Mouse (Mus musculus): ENCODE data around the gene Meiob. TPM values are rescaled to one million over a fixed set of nuclear protein-coding genes. Genes with fewer than 3 reads are reported as not detected.

Meiob gene
- total RNA-seq (2015; ENCODE audit: low replicate concordance): not detected in 2 replicates
- not detected in 2 replicates for total RNA-seq (2017; ENCODE audit: low replicate concordance)

DNA sequence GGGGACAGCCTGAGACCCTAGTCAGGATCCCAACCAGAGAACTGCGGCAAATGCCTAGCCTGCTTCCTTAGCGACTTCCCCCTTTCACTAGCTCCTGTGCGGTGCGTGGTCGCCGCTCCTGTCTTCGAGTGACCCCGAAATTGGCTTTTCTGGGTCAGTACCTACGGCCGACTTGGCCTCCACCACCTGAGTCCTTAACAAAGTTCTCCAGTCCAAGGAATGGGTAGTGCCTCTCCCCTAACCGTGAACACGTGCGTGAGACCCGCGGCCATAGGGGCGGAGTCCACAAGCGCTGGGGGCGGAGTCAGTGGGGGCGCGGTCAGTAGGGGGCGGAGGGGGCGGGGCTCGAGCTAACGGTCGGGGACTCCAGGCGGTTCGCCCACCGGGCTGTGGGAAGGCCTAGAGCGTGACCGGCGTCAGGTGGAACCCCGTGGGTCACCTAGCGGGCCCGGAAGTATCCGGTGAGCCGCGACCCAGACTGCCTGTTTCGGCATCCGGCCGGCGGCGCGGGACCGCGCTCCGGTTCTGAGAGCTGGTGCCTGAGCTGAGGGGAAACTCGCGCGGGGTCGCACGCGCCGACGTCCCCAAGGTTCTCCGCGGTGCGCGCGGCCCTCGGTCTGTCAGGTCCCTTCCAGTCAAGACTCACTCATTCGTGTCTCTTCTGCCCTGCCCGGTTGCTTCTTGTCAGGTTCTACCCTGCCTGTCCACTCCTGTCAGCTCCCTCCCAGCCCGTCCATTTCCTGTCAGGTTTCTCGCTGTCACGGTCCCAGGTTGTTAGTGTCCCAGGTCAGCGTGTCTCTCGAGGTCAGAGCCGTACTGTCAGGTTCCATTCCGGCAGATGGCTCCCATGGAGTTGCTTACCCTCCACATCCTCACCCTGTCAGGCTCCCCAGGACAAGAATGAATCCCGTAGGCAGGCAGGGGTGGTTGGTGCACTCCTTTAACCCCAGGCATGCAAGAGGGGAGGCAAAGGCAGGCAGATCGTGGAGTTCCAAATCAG lies at the start of gene Meiob:
Gene Meiob, plus strand, starts transcription at position 338 of the 1,000 bp plus-strand sequence.
- peak; percentile 89 for ATAC-seq (replicated peaks; ENCODE audit: low FRiP score, poor library complexity, severe bottlenecking)

GRCm38 (mm10) chr17:24757394-24757793 lies 46.7 kb upstream of the Meiob start:
- ATAC-seq (replicated peaks; ENCODE audit: low FRiP score, poor library complexity, severe bottlenecking): no peak

DNA sequence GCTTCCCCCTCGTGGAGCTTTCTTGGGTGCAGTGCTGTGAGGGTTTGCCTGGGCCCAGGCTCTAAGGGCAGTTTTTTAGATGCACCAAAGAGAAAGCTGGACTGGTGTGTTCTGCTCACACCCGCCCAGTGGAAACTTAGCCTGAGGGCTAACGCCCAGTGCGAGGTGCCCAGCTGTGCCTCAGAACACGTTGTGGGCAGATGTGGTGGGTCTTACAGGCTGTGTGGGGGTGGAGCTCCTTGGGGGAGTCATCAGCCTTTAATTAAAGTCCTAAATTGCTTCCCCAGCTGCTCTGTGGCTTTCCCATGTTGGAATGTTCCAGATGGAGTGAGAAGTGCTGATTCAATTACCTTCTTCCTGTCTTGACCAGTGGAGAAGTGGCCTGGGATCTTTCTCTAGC lies 43.0 kb upstream of the Meiob start:
- ATAC-seq (replicated peaks; ENCODE audit: low FRiP score, poor library complexity, severe bottlenecking): no peak

DNA sequence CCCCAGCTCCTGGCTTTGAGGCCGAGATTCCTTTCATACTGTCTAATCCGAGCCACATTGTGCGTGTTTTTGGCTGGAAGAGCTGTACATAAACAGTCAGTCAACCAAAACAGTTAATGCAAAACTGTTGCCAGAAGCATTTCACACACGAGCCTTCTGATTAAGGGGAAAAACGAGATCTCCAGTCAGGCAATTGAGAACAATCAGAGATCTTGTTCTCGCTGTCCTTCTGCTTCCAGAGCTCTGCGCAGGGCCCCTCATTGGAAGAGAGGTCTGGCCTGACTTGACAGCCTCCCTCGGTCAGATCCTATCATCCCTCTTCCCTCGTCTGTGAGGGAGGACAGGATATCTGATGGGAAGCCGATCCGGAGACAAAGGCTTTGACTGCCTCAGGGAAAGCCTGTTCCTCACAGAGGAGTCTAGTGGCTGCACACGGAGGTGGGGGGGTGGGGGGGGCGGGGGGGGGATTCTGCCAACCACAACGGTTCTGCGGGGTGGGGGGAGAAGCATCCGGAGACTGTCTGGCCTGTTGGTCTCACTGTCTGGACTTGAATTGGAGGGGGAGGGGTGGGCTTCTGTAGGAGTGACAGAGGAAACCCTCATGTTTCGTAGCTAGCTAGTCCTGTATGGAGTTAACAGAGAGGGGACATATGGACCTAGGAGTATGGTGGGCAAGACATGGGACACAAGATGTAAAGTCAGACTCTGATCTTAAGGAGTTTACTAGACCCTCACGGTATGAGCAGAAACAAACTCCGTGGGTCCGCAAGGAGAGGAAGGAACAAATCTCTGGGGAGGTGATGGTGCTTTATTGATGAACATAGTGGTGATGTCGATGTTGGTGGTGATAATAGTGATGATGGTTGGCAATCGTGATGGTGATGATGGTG lies 38.8 kb upstream of the Meiob start:
- ATAC-seq (replicated peaks; ENCODE audit: low FRiP score, poor library complexity, severe bottlenecking): no peak

DNA sequence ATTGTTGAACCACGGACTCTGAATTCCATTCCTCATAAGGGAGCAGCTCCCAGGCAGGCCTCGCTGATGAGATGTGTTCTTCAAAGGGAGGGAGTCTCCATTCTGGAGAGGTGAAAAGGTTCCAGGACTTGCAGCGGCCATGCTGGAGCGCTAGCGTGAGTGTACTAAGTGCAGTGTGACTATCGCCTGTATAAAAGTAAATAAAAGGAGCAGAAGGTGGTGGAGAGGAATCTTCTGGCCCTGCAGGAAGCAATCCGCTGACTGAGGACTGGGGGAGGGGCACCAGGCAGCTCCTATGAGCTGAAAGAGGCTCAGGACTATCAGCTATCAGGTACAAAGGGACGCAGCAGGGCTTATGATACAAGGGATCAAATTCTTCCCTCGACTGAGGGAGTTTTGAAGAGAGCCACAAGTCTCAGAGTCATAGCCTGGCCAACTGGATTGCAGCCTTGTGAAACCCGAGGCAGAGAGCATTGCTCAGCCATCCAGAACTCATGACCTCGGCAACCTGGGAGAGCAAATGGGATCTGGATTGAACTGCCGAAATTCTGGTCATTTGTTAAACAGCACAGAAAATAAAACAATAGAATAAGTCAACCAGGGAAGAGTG lies 37.7 kb upstream of the Meiob start:
- ATAC-seq (replicated peaks; ENCODE audit: low FRiP score, poor library complexity, severe bottlenecking): no peak

DNA sequence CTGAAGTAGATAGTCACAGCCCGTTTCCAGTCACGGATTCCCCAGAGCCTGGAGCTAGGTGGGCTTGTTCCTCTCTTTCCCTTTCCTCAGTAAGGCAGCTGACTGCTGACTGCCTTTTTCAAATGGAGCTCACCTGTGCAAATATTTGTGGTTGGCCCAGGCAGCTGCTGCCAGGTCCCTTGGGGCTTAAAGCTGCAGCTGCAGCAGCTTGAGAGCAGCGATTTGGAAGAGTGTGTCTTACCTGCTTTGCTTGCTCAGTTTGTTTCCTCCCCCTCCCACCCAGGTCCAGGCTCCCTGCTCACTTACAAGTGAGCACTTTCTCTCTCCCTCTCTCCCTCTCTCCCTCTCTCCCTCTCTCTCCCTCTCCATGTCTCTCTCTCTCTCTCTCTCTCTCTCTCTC lies 34.9 kb upstream of the Meiob start:
- no peak for ATAC-seq (replicated peaks; ENCODE audit: low FRiP score, poor library complexity, severe bottlenecking)

- ATAC-seq (replicated peaks; ENCODE audit: low FRiP score, poor library complexity, severe bottlenecking): peak; percentile 56; the same call in 1 of the 2 replicates
Observed at GRCm38 (mm10) chr17:24773241-24773640, 30.8 kb upstream of the Meiob start.

DNA sequence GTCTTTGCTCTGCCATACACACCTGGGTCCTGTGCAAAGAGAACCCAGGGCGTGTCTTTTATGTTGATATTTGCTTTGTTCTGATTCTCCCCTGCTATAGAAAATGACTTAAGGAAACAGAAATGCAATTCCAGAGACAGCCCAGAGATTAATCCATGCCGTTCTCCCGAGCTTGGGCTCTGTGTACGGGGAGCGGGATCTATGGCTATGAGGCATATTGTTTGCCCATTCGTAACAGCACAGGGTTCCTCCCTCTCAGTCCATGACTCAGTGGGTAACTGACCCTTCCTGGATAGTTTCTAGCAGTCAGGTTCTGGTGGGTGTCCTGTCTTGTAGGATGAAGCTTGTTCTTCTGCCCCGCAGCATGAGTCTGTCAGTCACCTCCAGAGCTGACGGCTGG lies 28.9 kb upstream of the Meiob start:
- ATAC-seq (replicated peaks; ENCODE audit: low FRiP score, poor library complexity, severe bottlenecking): no peak

- no peak for ATAC-seq (replicated peaks; ENCODE audit: low FRiP score, poor library complexity, severe bottlenecking)
Observed at GRCm38 (mm10) chr17:24777073-24777472, 27.0 kb upstream of the Meiob start.

- no peak for ATAC-seq (replicated peaks; ENCODE audit: low FRiP score, poor library complexity, severe bottlenecking)
Observed at GRCm38 (mm10) chr17:24780821-24781220, 23.3 kb upstream of the Meiob start.

- no peak; the same call in 1 of the 2 replicates for ATAC-seq (replicated peaks; ENCODE audit: low FRiP score, poor library complexity, severe bottlenecking)
Observed at GRCm38 (mm10) chr17:24792190-24792589, 11.9 kb upstream of the Meiob start.

DNA sequence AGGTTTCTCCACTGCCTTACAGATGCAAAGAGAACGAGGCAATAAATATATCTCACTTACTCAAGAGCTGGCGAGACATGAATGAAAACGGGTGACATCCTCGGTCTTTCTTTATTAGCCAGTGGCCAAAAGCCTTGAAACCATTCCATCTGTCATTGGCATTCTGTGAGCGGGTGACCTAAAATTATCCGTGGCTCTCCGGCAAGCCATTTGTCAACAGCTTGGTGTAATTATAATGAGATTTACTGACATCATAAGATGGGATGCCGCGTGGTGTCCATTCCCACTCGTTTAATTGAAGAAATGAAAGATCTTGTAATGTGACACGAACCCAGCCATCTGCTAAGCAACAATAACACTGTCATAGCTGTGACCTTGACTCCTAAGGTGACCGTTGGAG lies 9.3 kb upstream of the Meiob start:
- no peak for ATAC-seq (replicated peaks; ENCODE audit: low FRiP score, poor library complexity, severe bottlenecking)

GRCm38 (mm10) chr17:24796969-24797368 lies 7.1 kb upstream of the Meiob start:
- no peak for ATAC-seq (replicated peaks; ENCODE audit: low FRiP score, poor library complexity, severe bottlenecking)

DNA sequence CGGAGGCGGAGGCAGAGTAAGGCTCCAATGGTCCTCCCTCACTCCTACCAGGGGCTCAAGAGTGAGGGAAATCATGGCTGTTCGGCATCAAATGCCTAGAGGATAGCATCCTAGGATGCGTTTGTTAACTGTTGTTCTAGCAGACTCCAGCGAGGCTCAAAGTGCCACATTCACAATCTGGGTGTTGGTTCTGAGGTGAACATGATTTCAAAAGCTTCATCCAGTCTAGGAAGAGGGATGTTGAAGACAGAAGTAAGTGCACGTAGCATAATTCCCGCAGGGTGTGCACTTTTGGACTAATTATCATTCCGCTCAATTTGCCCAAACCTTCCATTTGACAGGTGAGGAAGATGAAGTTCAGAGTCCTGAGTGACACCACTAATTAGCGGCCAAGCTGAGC lies 5.9 kb upstream of the Meiob start:
- no peak for ATAC-seq (replicated peaks; ENCODE audit: low FRiP score, poor library complexity, severe bottlenecking)

DNA sequence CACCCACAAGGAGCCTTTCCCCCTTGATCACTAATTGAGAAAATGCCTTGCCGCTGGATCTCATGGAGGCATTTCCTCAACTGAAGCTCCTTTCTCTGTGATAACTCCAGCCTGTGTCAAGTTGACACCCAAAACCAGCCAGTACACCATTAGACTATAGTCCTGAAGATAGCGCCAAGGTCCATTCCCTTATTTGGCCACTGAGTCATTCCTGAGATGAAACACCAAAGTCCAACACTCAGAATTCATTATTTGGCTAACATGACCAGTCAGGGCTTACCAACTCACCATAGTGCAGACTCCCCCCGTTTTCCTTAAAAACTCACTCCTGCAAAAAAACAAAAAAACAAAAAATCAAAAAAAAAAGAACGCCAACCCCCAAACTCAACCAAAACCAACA lies 4.6 kb upstream of the Meiob start:
- ATAC-seq (replicated peaks; ENCODE audit: low FRiP score, poor library complexity, severe bottlenecking): no peak

GRCm38 (mm10) chr17:24800524-24800923 lies 3.6 kb upstream of the Meiob start:
- no peak for ATAC-seq (replicated peaks; ENCODE audit: low FRiP score, poor library complexity, severe bottlenecking)

DNA sequence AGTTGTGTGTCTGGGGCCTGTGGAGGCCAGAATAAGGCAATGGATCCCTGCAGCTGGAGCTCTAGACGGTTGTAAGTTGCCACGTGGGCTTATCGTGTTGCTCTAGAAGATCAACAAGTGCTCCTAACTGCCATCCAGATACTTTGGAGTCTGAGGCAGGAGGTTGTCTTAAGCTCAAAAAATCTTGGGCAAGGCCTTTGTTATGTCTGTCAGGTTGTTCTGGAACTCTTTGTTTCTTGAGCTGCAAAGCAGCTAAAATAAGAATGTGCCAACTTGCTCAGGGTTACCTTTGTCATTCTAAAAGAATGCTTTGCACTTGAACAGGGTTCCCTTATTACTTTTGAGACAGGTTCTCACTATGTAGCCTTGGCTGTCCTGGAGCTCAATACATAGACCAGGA lies 7.1 kb downstream of the Meiob start:
- no peak for ATAC-seq (replicated peaks; ENCODE audit: low FRiP score, poor library complexity, severe bottlenecking)

DNA sequence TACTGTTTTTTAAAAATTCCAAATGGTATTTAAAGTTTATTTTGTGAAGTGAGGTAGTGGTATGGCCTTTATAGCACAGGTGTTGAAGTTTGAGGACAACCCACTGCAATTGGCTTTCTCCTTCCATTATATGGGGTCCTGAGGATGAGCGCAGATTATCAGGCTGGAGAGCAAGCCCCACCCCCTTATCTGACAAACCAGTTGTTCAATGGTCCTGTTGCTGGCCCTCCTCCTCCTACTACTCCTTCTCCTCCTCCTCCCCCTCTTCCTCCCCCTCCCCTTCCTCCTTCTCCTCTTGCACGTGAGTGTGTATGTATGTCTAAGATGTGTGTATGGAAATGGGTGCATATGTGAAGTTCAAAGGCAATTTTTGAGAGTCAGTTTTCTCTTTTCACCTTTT lies 8.1 kb downstream of the Meiob start:
- peak; percentile 55 for ATAC-seq (replicated peaks; ENCODE audit: low FRiP score, poor library complexity, severe bottlenecking)

DNA sequence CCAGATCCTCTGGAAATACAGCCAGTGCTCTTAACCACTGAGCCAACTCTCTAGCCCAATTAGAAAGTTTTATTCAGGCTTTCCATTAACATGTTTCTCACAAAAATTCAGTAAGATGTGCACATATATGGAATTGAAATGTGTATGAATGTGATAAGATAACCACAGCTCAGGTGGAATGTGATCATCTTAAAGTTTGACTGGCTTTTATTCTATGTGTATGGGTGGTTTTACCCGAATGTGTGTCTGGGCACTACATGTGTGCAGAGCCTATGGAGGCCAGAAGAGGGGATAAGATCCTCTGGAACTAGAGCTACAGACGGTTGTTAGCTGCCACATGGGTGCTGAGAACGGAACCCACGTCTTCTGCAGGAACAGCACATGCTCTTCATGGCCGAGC lies 11.2 kb downstream of the Meiob start:
- ATAC-seq (replicated peaks; ENCODE audit: low FRiP score, poor library complexity, severe bottlenecking): peak; percentile 65

DNA sequence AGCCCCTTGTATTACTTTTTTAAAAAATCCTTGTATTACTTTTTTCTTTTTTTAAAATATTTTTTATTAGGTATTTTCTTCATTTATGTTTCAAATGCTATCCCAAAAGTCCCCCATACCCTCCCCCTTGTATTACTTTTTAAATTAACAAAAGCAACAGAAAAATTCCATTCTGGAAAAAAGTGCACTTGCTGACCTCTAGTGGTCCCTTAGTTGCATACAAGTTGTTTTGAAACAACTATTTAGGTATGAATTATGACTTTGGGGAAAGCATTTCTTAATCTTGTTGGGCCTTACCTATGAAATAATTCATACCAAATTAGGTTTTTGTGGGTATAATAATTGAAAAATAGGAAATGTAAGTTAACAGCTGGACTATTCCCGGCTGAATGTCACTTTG lies 13.4 kb downstream of the Meiob start:
- ATAC-seq (replicated peaks; ENCODE audit: low FRiP score, poor library complexity, severe bottlenecking): no peak
